Mouse (Mus musculus): Measurements from ENCODE around the gene Fbxo3. TPM values are rescaled to one million over a fixed set of nuclear protein-coding genes. Genes with fewer than 3 reads are reported as not detected.
"Not testable (repeated sequence)": the region's sequence is repeated elsewhere in the genome, so short reads cannot be mapped to it uniquely, and the experiment has no call there.

The Fbxo3 gene
- polyA plus RNA-seq, 1 experiment from 2014 or later: 54.4 TPM

GRCm38 (mm10) chr2:104097396-104097795 lies 69.9 kb downstream of the Fbxo3 start:
- not testable (repeated sequence) for H3K27me3 ChIP-seq (ENCODE audit: control insufficient read depth, insufficient read depth, low read length); H3K4me3 ChIP-seq (ENCODE audit: low read length); H3K4me1 ChIP-seq (ENCODE audit: control insufficient read depth, insufficient read depth, low read length); H3K36me3 ChIP-seq (ENCODE audit: control insufficient read depth, insufficient read depth, low read length); ATAC-seq (ENCODE audit: low FRiP score, low TSS enrichment); H3K9me3 ChIP-seq (ENCODE audit: control insufficient read depth, low read length); H3K4me2 ChIP-seq (replicated peaks; ENCODE audit: low read depth, low read length); H3K9ac ChIP-seq (ENCODE audit: low read depth, low read length); H3K27ac ChIP-seq (ENCODE audit: low read depth, low read length)
- WGBS: 93% methylated on average over 4 of the region's 4 CpGs

DNA sequence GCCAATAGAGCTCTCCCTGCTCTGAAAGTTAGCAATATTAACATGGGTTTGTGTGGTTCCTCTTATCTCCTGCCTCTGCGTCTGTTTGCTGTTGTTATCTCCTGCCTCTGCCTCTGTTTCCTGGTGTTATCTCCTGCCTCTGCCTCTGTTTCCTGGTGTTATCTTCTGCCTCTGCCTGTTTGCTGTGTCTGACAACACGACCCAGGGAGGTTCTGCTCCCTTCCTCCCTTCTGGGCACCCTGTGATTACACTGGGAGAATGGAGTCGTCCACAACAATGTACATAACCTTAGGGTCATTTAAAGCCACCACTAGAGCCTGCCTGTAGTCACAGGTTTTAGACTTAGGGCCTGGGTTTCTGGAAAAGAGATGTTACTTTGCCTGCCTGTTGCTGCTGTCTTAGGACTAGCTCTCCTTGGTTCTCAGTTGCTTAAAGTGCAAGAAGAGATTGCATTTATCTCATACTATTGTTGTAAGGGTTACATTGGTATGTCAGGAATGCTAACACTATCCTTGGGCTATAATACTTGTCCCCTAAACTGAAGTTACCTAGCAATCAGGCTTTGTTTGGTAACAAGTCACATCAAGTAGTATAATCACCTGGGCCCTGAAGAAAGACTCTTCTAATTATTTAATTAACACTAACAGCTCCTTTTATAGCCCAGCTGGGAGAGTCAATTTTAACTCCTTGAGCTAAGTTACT lies 71.2 kb downstream of the Fbxo3 start:
- no peaks in the 10 kb centered on the region for H3K27me3 ChIP-seq (ENCODE audit: control insufficient read depth, insufficient read depth, low read length)
- no peak overlapping the region for H3K4me2 ChIP-seq (replicated peaks; ENCODE audit: low read depth, low read length)
- H3K9me3 ChIP-seq (ENCODE audit: control insufficient read depth, low read length): no peaks in the 10 kb centered on the region
- H3K4me1 ChIP-seq (ENCODE audit: control insufficient read depth, insufficient read depth, low read length): peaks cover 5% of the 10 kb centered on the region; the same call in 1 of the 2 replicates
- ATAC-seq (ENCODE audit: low FRiP score, low TSS enrichment): no peak
- no peak overlapping the region for H3K27ac ChIP-seq (ENCODE audit: low read depth, low read length)
- H3K4me3 ChIP-seq (ENCODE audit: low read length): no peak overlapping the region
- H3K36me3 ChIP-seq (ENCODE audit: control insufficient read depth, insufficient read depth, low read length): no peaks in the 10 kb centered on the region
- WGBS: 35% methylated on average over 3 of the region's 3 CpGs
- no peak overlapping the region for H3K9ac ChIP-seq (ENCODE audit: low read depth, low read length)

DNA sequence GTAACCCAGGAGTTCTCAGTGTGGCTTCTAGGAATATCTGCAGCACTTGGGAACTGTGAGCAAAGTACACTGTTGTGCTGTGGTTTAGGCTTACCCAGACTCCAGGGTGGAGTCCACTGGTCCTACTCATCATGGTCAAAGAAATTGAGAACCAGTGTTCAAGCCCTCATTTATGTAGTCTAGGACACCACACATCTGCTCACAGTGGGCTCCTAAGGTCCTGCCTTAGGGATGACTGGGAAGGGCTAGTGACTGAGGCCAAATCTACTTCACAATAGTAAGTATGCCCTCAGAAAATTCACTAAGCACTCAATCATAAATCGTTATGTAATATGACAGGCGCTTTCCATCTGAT lies 71.7 kb downstream of the Fbxo3 start:
- Histone ChIP-seq H3K4me3 (ENCODE audit: low read length) (no peak overlapping the region), H3K9me3 (ENCODE audit: control insufficient read depth, low read length) (no peaks in the 10 kb centered on the region), H3K36me3 (ENCODE audit: control insufficient read depth, insufficient read depth, low read length) (no peaks in the 10 kb centered on the region), H3K27ac (ENCODE audit: low read depth, low read length) (no peak overlapping the region), H3K4me2 (replicated peaks; ENCODE audit: low read depth, low read length) (no peak overlapping the region), H3K27me3 (ENCODE audit: control insufficient read depth, insufficient read depth, low read length) (no peaks in the 10 kb centered on the region), H3K9ac (ENCODE audit: low read depth, low read length) (no peak overlapping the region), H3K4me1 (ENCODE audit: control insufficient read depth, insufficient read depth, low read length) (peaks cover 5% of the 10 kb centered on the region; the same call in 1 of the 2 replicates)
- WGBS: 97% methylated on average over 2 of the region's 2 CpGs
- no peak for ATAC-seq (ENCODE audit: low FRiP score, low TSS enrichment)

DNA sequence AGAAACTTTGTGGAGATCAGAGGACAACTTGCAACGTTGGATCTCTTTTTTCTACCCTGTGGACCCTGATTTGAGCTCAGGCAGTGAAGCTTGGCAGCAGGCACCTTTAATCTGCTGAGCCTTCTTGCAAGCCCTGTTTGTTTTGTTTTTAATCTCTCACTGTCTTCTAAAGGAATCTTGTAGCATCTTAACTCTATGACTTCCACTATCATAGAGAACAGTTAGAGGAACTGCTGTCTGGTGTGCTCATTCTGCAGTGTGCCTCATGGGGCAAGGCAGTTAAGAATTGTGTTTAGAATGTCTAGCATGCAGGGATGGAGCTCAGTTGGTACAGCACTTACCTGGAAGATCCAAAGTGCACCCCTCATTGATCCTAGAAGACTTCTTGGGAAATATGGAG lies 72.4 kb downstream of the Fbxo3 start:
- WGBS: 65% methylated on average over 1 of the region's 1 CpGs

DNA sequence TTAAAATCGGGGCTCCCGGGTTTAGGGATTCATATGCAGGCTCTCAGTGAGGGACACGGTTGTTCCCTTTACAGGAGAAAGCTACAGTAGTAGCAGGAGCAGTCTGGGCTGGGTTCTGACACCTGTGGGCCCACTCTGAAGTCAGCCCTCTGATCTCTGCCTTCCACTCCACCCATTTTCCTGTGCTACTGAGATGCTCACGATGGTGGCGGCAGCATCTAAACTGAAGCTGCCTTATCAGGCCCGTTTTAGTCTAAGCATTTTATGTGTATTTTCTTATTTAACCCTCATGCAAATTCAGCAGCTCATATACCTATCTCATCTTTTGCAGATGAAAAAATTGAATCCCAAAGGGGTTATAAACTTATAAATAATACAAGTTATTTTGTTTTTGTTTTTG lies 77.3 kb downstream of the Fbxo3 start:
- Histone ChIP-seq H3K4me3 (ENCODE audit: low read length) (no peak overlapping the region), H3K9me3 (ENCODE audit: control insufficient read depth, low read length) (no peaks in the 10 kb centered on the region), H3K4me1 (ENCODE audit: control insufficient read depth, insufficient read depth, low read length) (no peaks in the 10 kb centered on the region), H3K27ac (ENCODE audit: low read depth, low read length) (no peak overlapping the region), H3K4me2 (replicated peaks; ENCODE audit: low read depth, low read length) (no peak overlapping the region), H3K27me3 (ENCODE audit: control insufficient read depth, insufficient read depth, low read length) (no peaks in the 10 kb centered on the region), H3K36me3 (ENCODE audit: control insufficient read depth, insufficient read depth, low read length) (no peaks in the 10 kb centered on the region), H3K9ac (ENCODE audit: low read depth, low read length) (no peak overlapping the region)
- ATAC-seq (ENCODE audit: low FRiP score, low TSS enrichment): no peak
- 80% methylated on average over 6 of the region's 6 CpGs for WGBS

More for the DNA sequence above, 72.4 kb downstream of the Fbxo3 start:
- Histone ChIP-seq H3K27ac (ENCODE audit: low read depth, low read length) (no peak overlapping the region), H3K9ac (ENCODE audit: low read depth, low read length) (no peak overlapping the region), H3K27me3 (ENCODE audit: control insufficient read depth, insufficient read depth, low read length) (no peaks in the 10 kb centered on the region), H3K4me3 (ENCODE audit: low read length) (no peak overlapping the region), H3K36me3 (ENCODE audit: control insufficient read depth, insufficient read depth, low read length) (no peaks in the 10 kb centered on the region), H3K4me2 (replicated peaks; ENCODE audit: low read depth, low read length) (no peak overlapping the region), H3K4me1 (ENCODE audit: control insufficient read depth, insufficient read depth, low read length) (peaks cover 5% of the 10 kb centered on the region; the same call in 1 of the 2 replicates), H3K9me3 (ENCODE audit: control insufficient read depth, low read length) (no peaks in the 10 kb centered on the region)
- no peak for ATAC-seq (ENCODE audit: low FRiP score, low TSS enrichment)

- not testable (repeated sequence) for H3K4me2 ChIP-seq (replicated peaks; ENCODE audit: low read depth, low read length); ATAC-seq (ENCODE audit: low FRiP score, low TSS enrichment); H3K9ac ChIP-seq (ENCODE audit: low read depth, low read length); H3K27me3 ChIP-seq (ENCODE audit: control insufficient read depth, insufficient read depth, low read length); H3K4me3 ChIP-seq (ENCODE audit: low read length); H3K36me3 ChIP-seq (ENCODE audit: control insufficient read depth, insufficient read depth, low read length); H3K4me1 ChIP-seq (ENCODE audit: control insufficient read depth, insufficient read depth, low read length); H3K27ac ChIP-seq (ENCODE audit: low read depth, low read length); H3K9me3 ChIP-seq (ENCODE audit: control insufficient read depth, low read length)
- 89% methylated on average over 2 of the region's 2 CpGs for WGBS
Measured at GRCm38 (mm10) chr2:104109021-104109420, 81.5 kb downstream of the Fbxo3 start.

DNA sequence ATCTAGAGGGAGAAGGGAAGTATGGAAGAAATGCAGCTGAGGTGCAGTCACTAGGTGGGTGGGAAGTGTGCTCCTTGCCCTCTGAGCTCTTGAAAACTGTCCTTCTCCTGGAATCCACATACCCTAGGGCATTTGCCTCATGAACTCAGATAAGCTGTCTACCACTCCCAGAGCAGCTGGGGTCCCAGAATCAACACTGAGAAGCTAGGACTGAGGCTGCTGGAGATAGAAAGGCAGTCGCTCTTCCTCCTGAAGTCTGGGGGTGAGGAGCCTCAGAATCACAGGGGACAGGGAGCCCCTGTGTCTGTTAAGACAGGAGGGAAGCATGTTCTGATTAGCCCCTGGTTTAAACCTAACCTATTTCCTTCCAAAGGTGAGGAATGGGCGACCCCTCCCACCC lies 82.0 kb downstream of the Fbxo3 start:
- ATAC-seq (ENCODE audit: low FRiP score, low TSS enrichment): no peak
- H3K4me2 ChIP-seq (replicated peaks; ENCODE audit: low read depth, low read length): no peak overlapping the region
- H3K9me3 ChIP-seq (ENCODE audit: control insufficient read depth, low read length): no peaks in the 10 kb centered on the region
- H3K4me1 ChIP-seq (ENCODE audit: control insufficient read depth, insufficient read depth, low read length): no peaks in the 10 kb centered on the region
- no peak overlapping the region for H3K4me3 ChIP-seq (ENCODE audit: low read length)
- WGBS: 60% methylated on average over 2 of the region's 2 CpGs
- H3K36me3 ChIP-seq (ENCODE audit: control insufficient read depth, insufficient read depth, low read length): no peaks in the 10 kb centered on the region
- H3K27me3 ChIP-seq (ENCODE audit: control insufficient read depth, insufficient read depth, low read length): no peaks in the 10 kb centered on the region
- H3K9ac ChIP-seq (ENCODE audit: low read depth, low read length): no peak overlapping the region
- no peak overlapping the region for H3K27ac ChIP-seq (ENCODE audit: low read depth, low read length)

DNA sequence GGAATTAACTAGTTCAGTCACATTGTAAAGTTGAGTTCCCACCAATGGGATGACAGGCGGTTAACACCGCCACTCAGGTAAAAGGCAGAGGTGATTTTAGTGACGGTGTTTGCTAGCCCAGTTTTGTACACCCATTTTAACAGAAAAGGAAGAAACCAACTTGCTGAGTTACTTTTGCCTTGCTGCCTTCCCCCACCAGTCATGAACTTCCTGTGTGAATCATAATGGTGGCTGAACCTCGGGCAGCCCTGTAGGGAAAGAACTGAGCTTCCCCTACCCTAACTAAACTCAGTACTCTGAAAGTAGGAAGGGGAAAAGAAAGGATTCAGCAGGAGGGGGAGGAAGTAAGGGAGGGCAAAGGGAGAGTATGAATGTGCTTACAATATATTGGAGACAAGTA lies 82.5 kb downstream of the Fbxo3 start:
- H3K4me1 ChIP-seq (ENCODE audit: control insufficient read depth, insufficient read depth, low read length): no peaks in the 10 kb centered on the region
- WGBS: 74% methylated on average over 4 of the region's 4 CpGs
- H3K4me3 ChIP-seq (ENCODE audit: low read length): no peak overlapping the region
- no peaks in the 10 kb centered on the region for H3K36me3 ChIP-seq (ENCODE audit: control insufficient read depth, insufficient read depth, low read length)
- no peak overlapping the region for H3K27ac ChIP-seq (ENCODE audit: low read depth, low read length)
- H3K9ac ChIP-seq (ENCODE audit: low read depth, low read length): no peak overlapping the region
- H3K4me2 ChIP-seq (replicated peaks; ENCODE audit: low read depth, low read length): no peak overlapping the region
- H3K9me3 ChIP-seq (ENCODE audit: control insufficient read depth, low read length): no peaks in the 10 kb centered on the region
- no peak for ATAC-seq (ENCODE audit: low FRiP score, low TSS enrichment)
- H3K27me3 ChIP-seq (ENCODE audit: control insufficient read depth, insufficient read depth, low read length): no peaks in the 10 kb centered on the region

DNA sequence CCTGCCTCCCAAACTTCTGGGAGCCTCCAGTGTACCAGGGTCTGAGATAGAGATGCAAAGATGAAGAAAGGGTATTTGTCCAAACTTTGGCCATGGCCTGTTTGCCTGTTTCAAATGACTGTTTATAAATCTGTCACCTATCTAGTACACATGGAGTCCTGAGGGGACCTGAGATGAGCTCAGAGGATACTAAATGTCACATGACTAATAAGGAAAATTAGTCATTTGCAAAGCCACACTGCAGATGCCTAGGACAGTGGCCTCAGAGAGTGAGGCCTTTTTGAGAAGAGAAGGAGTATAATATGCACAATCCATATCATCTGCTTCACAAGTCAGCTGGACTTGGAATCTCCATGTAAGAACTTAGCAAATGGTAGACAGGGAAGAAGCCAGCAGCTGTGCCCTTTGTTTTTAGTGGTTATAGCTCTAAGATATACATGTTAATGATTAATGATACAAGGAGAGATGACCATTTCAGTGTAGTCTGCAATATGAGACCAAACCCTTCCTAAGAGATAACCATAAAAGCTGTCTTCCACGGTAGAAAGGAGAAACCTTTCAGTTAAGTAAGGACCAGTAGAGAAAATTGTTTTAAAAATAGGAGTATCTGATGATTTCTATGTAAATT lies 83.8 kb downstream of the Fbxo3 start:
- H3K4me1 ChIP-seq (ENCODE audit: control insufficient read depth, insufficient read depth, low read length); H3K27ac ChIP-seq (ENCODE audit: low read depth, low read length); H3K4me2 ChIP-seq (replicated peaks; ENCODE audit: low read depth, low read length); H3K9ac ChIP-seq (ENCODE audit: low read depth, low read length); H3K36me3 ChIP-seq (ENCODE audit: control insufficient read depth, insufficient read depth, low read length); ATAC-seq (ENCODE audit: low FRiP score, low TSS enrichment); H3K9me3 ChIP-seq (ENCODE audit: control insufficient read depth, low read length); H3K27me3 ChIP-seq (ENCODE audit: control insufficient read depth, insufficient read depth, low read length); H3K4me3 ChIP-seq (ENCODE audit: low read length): not testable (repeated sequence)
- WGBS: no CpG with 5 or more reads among the region's 1 CpGs
